Mouse (Mus musculus) urinary bladder, postnatal 36 days (tissue): ENCODE measurements around the gene Acbd3.

Experiments used
- DNase-seq, 2 experiments: peaks; one replicate each; pipeline ENCODE4 v3.0.0; 2022; ENCODE audit warnings: low spot score in 2 of 2, mixed read lengths in 1 of 2

The Acbd3 gene

GRCm38 (mm10) chr1:180725704-180726179 lies at the start of gene Acbd3:
Gene Acbd3, plus strand, starts transcription at chr1:180726043.
- DNase-seq = peak; percentile 84 to 91

- DNase-seq = no peak
These were observed 34.6 kb upstream of the Acbd3 start for GRCm38 (mm10) chr1:180691284-180691683.

- no peak for DNase-seq
These were observed 29.1 kb upstream of the Acbd3 start, which contains the start of gene Mixl1 for GRCm38 (mm10) chr1:180696626-180697352. Gene Mixl1, minus strand, starts transcription at chr1:180697034.

- DNase-seq = no peak
These were observed 27.8 kb upstream of the Acbd3 start for GRCm38 (mm10) chr1:180698063-180698462.

GRCm38 (mm10) chr1:180703400-180703799 lies 22.4 kb upstream of the Acbd3 start:
- no peak for DNase-seq

- DNase-seq = no peak
These were observed 18.5 kb upstream of the Acbd3 start for GRCm38 (mm10) chr1:180707368-180707767.

- DNase-seq = no peak
These were observed 18.0 kb upstream of the Acbd3 start for GRCm38 (mm10) chr1:180707813-180708212.

- DNase-seq = no peak
These were observed 16.7 kb upstream of the Acbd3 start for GRCm38 (mm10) chr1:180708935-180709776.

- no peak for DNase-seq
These were observed 7.1 kb upstream of the Acbd3 start for GRCm38 (mm10) chr1:180718756-180719155.

GRCm38 (mm10) chr1:180719483-180719882 lies 6.4 kb upstream of the Acbd3 start:
- no peak for DNase-seq

GRCm38 (mm10) chr1:180719951-180720689 lies 5.7 kb upstream of the Acbd3 start:
- peak; percentile 73 to 77 for DNase-seq

- DNase-seq = no peak
These were observed 3.2 kb upstream of the Acbd3 start for GRCm38 (mm10) chr1:180722608-180723007.

- no peak for DNase-seq
These were observed 2.1 kb upstream of the Acbd3 start for GRCm38 (mm10) chr1:180723701-180724238.

- DNase-seq = peak in 1 of 2 experiments; percentile 48
These were observed 340 bp downstream of the Acbd3 start for GRCm38 (mm10) chr1:180726183-180726582.

GRCm38 (mm10) chr1:180729231-180729630 lies 3.4 kb downstream of the Acbd3 start:
- no peak for DNase-seq

- no peak for DNase-seq
These were observed 22.0 kb downstream of the Acbd3 start for GRCm38 (mm10) chr1:180747827-180748226.

- no peak for DNase-seq
These were observed 26.3 kb downstream of the Acbd3 start for GRCm38 (mm10) chr1:180752115-180752514.

GRCm38 (mm10) chr1:180754376-180754775 lies 28.5 kb downstream of the Acbd3 start:
- DNase-seq = no peak

GRCm38 (mm10) chr1:180756711-180757110 lies 30.9 kb downstream of the Acbd3 start:
- DNase-seq = no peak

GRCm38 (mm10) chr1:180757252-180757955 lies 31.6 kb downstream of the Acbd3 start:
- DNase-seq = no peak

GRCm38 (mm10) chr1:180757956-180758520 lies 32.2 kb downstream of the Acbd3 start:
- DNase-seq = no peak
